Comparison of ENCODE assay signal across 10 mouse cellular contexts in the genomic region with DNA sequence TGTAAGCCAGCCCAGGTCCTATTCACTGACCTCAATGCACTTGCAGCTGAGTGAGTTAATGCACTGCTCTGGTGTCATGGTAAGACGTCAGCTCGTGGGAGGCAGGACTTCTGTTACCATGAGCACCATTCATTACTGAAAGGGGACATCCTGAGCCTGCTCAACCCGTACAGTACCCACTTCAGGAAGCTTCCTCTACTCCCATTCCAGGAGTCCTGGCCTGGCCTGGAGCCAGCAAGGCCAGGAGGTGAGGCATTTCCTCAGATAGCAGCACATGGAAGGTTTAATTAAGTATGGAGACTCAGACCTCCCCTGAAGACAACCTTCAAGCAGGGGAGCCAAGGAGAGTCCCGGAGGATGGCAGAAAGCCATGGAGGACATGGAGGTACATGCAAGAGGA.
A peak's percentile ranks its signal among the peaks of the same experiment; 100 is the strongest.
DNase-seq lines count a peak whose midpoint lies in the region; ATAC-seq and TF ChIP-seq lines count a peak whose summit lies in the region.
"Had no signal": no experiment of that assay in that cellular context is flagged by ENCODE, and none has a peak within 500 bp of the region (broad histone marks: within the 10 kb centered on the region; RNA-seq: fewer than 3 reads in every experiment).

No protein-coding gene starts in this region.

- no peak overlapping the region for H3K4me2 ChIP-seq in intestine, embryonic 14.5 days (ENCODE audit: low read length)
- no peak overlapping the region for H3K4me2 ChIP-seq in intestine, postnatal 0 days (replicated peaks; ENCODE audit: low read depth)
- no peak overlapping the region for H3K4me2 ChIP-seq in stomach, embryonic 14.5 days (replicated peaks; ENCODE audit: low read depth, low read length)

- no peaks in the 10 kb centered on the region for H3K9me3 ChIP-seq in intestine, embryonic 14.5 days (ENCODE audit: control insufficient read depth, low read length)
- H3K9me3 ChIP-seq in intestine, postnatal 0 days (ENCODE audit: control insufficient read depth) = no peaks in the 10 kb centered on the region
- no peaks in the 10 kb centered on the region for H3K9me3 ChIP-seq in stomach, embryonic 14.5 days (ENCODE audit: control insufficient read depth, low read depth, low read length)

- no peak overlapping the region for H3K4me3 ChIP-seq in intestine, embryonic 14.5 days (ENCODE audit: low read depth, low read length)
- no peak overlapping the region for H3K4me3 ChIP-seq in intestine, postnatal 0 days (ENCODE audit: low read depth, low read length)
- H3K4me3 ChIP-seq in stomach, embryonic 14.5 days (ENCODE audit: low read depth, low read length) = no peak overlapping the region

- peak overlapping the region; percentile 59; the same call in 1 of the 2 replicates for H3K27ac ChIP-seq in intestine, embryonic 14.5 days (ENCODE audit: low read depth)
- no peak overlapping the region for H3K27ac ChIP-seq in intestine, postnatal 0 days (ENCODE audit: low read depth, low read length)
- peak overlapping the region; percentile 56; the same call in 1 of the 2 replicates for H3K27ac ChIP-seq in stomach, embryonic 14.5 days (ENCODE audit: low read length)

- ATAC-seq in intestine, embryonic 14.5 days (replicated peaks; ENCODE audit: low FRiP score, low TSS enrichment, low read depth) = no peak
- ATAC-seq in intestine, postnatal 0 days = no peak
- ATAC-seq in stomach, embryonic 14.5 days (ENCODE audit: insufficient number of reproducible peaks, insufficient read depth, low FRiP score, low read depth) = no peak

- no peak overlapping the region for H3K9ac ChIP-seq in intestine, embryonic 14.5 days (ENCODE audit: low read length)
- H3K9ac ChIP-seq in intestine, postnatal 0 days (ENCODE audit: low read depth, low read length) = no peak overlapping the region
- no peak overlapping the region for H3K9ac ChIP-seq in stomach, embryonic 14.5 days (replicated peaks; ENCODE audit: low read depth, low read length)

- peaks cover 29% of the 10 kb centered on the region for H3K4me1 ChIP-seq in intestine, embryonic 14.5 days (replicated peaks; ENCODE audit: control insufficient read depth, insufficient read depth, low read length)
- H3K4me1 ChIP-seq in intestine, postnatal 0 days (replicated peaks; ENCODE audit: control insufficient read depth, insufficient read depth, low read length) = 0 out of 2 replicates have a peak, but pooled peaks cover 6% of the 10 kb centered on the region
- peaks cover 52% of the 10 kb centered on the region for H3K4me1 ChIP-seq in stomach, embryonic 14.5 days (ENCODE audit: control insufficient read depth, insufficient read depth, low read length)

- peaks cover 21% of the 10 kb centered on the region for H3K36me3 ChIP-seq in intestine, embryonic 14.5 days (ENCODE audit: control insufficient read depth, insufficient read depth, low read length)
- H3K36me3 ChIP-seq in intestine, postnatal 0 days (ENCODE audit: control insufficient read depth, insufficient read depth) = peaks cover 18% of the 10 kb centered on the region; the same call in 1 of the 2 replicates
- peaks cover 10% of the 10 kb centered on the region for H3K36me3 ChIP-seq in stomach, embryonic 14.5 days (ENCODE audit: control insufficient read depth, insufficient read depth, low read length)

- no peaks in the 10 kb centered on the region for H3K27me3 ChIP-seq in intestine, embryonic 14.5 days (replicated peaks; ENCODE audit: control insufficient read depth, insufficient read depth, low read length)
- no peaks in the 10 kb centered on the region for H3K27me3 ChIP-seq in intestine, postnatal 0 days (replicated peaks; ENCODE audit: control insufficient read depth, insufficient read depth, low read length)
- no peaks in the 10 kb centered on the region for H3K27me3 ChIP-seq in stomach, embryonic 14.5 days (ENCODE audit: control insufficient read depth, insufficient read depth, low read length)

- no peak for TF ChIP-seq CTCF in intestine, postnatal 0 days (IDR thresholded peaks at IDR 0.05; ENCODE audit: low read depth)

- DNase-seq in intestine, embryonic 14.5 days (ENCODE audit: low spot score) = no peak
- peak; percentile 65 for DNase-seq in heart, adult 8-10 months (ENCODE audit: low spot score)
- peak; percentile 82 for DNase-seq in kidney, postnatal 10 days
- no peak for DNase-seq in testis, postnatal 10 days (ENCODE audit: low spot score)
- no peak for DNase-seq in right cerebral cortex, postnatal 10 days (ENCODE audit: low spot score in 2 of 2)
- DNase-seq in thymus, postnatal 25 days = no peak
- DNase-seq: cerebellum, adult 11 months; liver had no signal

- 45% methylated on average over 4 of the region's 4 CpGs for WGBS in intestine, embryonic 14.5 days
- WGBS in intestine, postnatal 0 days = 47% methylated on average over 4 of the region's 4 CpGs
- WGBS in stomach, embryonic 14.5 days = 32% methylated on average over 4 of the region's 4 CpGs

Comparison
In these comparisons a context has a peak if more than half of its experiments do, and no peak if none do; other contexts are left out.
1. DNase-seq: peak in heart, adult 8-10 months (single experiment) and kidney, postnatal 10 days (single experiment); none in intestine, embryonic 14.5 days (single experiment), testis, postnatal 10 days (single experiment), right cerebral cortex, postnatal 10 days (0 of 2) and thymus, postnatal 25 days (single experiment).